Mouse (Mus musculus) Muller cell, postnatal 12 days (primary cell): ENCODE results near the gene Kat6b.
A peak's percentile ranks its signal among the peaks of the same experiment; 100 is the strongest.
"Not testable (repeated sequence)": the region's sequence is repeated elsewhere in the genome, so short reads cannot be mapped to it uniquely, and the experiment has no call there.

Source experiments
- DNase-seq: peaks from one replicate; pipeline ENCODE4 v3.0.0-alpha.2; 2015; ENCODE audit errors: inconsistent ontology term

Kat6b gene

DNA sequence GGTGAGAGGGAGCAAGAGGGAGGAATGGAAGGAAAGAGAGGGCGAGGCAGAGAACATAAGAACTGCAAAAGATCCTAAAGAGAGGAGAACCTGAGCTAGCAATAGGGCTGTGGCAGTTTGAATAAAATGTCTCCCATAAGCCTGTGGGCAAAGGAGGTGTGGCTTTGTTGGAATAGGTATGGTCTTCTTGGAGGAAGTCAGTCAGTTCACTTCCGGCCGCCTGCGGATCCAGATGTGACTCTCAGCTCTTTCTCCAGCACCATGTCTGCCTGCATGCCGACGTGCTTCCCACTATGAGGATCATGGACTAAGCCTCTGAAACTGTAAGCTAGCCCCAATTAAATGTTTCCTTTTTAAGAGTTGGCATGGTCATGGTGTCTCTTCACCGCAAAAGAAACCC, at the start of gene Kat6b:
Kat6b (plus strand) TSS at position 204 of the 400 bp plus-strand sequence.
- no peak for DNase-seq

DNA sequence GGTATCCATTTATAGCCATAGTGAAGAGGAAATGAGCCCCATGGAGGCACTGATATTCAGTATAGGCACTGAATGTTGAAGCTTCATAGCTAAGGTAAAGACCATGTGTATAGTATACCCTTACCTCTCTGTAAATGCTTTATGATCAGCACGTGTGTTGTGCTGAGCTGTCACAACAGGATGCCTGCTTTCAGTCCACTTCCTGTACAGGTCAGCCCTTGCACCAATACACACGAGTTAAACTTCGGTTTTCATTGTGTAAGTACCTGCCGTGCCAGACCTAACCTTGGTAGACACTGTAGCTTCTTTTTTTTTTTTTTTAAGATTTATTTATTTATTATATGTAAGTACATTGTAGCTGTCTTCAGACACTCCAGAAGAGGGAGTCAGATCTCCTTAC, 47.8 kb upstream of the Kat6b start:
- DNase-seq = no peak

DNA sequence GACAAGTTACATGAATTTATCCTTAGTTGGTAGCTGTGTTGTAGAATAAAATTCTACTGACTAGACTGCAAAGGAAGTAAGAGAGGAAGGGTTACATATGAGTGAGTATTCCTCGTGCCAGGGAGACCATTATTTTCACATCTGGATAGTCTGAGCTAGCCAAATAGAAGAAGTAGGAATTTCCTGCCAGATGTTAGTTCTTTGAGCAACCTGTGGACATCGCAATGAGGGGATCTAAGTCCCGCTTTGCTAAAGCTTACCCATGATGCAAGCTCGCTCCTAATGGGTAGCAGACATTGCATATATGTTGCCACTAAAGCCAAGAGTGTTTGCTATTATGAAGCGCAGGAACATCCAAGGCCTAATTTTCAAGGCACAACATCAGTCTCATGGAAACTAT, 47.2 kb upstream of the Kat6b start:
- DNase-seq = no peak

DNA sequence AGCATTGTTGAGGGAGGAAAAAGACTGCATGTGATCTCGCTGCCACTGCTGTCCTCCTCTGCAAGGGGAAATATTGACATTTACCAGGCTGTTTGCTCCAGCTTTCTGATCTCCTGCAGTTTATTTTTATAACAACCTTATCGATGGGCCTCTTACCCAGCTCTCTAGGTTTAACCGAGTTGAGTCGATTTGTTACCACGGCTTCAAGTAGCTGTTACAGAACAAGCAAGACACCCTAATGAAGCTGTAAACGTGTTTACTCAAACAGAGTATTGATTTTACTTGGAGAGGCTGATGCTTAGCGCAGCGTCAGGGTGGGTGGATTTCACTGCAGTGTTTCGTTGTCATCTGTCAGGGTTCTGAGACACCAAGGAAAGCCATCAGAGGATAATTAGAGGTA, 46.5 kb upstream of the Kat6b start:
- no peak for DNase-seq

DNA sequence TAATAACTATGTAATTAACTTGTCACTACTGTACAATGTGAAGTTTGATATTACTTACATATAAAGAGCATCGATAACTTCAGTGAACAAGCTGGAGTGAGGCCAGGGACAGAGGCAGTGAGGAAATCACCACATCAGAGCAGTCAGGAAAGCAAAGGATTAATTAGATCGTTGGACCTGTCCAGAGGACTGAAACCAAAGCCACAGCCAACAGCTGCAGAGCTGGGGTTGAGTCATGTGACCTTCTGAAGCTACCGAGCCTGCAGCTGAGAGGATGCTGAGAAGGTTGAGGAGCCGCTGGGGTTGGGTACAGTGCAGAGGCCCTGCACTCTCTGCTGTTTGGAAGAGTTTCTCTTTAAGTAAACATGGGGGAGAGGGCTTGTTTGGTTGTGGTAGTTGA, 41.4 kb upstream of the Kat6b start:
- DNase-seq = peak; percentile 4

DNA sequence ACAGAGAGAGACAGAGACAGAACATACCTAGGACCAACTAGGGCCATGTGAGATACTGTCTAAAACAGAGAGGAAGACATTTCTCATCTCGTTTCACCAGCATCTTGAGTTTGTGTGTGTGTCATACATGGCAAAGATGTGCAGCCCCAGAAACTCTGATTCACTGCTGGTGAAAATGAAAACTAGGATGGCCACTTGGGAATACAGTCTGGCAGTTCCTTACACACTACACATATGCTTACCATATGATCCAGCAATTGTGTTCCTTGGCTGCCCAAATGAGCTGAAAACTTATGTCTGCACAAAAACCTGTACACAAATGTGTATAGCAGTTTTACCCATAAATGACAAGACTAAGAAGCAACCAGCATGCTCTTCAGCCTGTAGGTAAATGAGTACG, 40.7 kb upstream of the Kat6b start:
- DNase-seq = no peak

DNA sequence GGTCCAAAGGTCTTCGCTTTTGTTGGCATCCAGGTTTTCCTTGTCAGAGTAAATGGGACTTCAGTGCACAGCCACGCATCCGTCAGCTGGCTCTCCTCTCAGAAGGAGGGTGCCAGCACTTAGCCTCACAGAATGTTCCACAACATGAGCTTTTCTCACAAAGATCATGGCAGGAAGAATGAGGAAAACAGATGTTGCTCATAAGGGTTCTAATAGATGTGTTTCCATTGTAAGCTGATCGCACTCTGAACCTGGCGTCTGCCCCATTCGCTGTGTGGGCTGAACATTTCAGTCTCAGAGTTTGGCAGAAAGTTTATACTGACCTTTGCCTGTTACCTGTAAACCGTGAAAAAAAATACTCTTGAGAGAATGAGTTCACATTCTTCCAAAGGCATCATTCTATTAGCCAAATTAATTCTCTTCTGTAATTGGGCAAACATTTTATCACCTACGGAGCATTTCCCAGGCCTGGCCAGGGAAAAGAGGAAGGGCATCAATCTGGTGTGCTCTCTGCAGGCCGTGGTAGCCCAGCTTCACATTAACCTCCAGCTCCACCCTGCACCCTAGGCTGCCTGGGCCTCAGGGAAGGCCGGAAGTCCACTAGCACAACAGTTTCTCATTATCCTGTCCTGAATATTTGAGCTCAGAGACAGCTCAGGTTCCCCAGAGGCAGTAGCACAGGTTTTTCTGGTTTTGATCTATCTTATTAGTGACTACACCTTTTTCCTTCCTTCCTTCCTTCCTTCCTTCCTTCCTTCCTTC, 39.3 kb upstream of the Kat6b start:
- no peak for DNase-seq

DNA sequence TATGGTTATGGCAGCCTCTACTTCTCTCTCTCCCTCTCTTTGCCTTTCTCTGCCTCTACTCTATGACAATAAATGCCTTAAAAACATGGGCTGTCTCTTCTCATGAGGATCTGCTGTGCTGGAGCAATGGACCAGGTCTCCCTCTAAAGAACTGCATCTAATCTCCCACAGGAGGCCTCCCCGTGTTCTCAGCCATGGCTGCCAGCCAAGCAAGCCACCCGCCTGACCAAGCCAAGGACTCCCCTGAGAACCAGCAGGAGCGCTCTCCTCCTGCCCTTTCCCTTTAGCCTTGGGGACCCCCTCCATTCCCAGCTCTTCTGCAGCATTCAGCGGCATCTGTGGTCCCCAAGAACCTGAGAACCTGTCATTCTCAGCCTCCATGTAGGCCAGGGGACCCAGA, 28.7 kb upstream of the Kat6b start:
- DNase-seq = no peak

DNA sequence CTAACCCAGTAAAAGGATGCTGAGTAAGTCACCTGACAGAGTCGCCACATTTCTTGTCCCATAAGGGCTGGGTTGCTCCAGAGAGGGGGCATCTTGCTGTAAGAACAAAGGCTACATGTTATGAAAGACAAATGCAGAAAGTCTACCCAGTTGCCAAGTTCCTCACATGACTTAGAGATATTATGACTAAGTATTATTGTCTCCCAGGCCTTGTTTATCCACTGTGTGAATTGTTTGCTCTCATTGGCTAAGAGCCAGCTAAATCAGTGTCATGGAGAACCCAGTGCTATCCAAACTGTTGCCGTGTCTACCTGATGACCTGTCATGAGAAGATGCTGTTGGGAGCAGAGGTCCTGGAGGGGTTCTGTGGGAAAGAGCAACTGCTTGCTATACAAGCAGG, 27.3 kb upstream of the Kat6b start:
- no peak for DNase-seq

DNA sequence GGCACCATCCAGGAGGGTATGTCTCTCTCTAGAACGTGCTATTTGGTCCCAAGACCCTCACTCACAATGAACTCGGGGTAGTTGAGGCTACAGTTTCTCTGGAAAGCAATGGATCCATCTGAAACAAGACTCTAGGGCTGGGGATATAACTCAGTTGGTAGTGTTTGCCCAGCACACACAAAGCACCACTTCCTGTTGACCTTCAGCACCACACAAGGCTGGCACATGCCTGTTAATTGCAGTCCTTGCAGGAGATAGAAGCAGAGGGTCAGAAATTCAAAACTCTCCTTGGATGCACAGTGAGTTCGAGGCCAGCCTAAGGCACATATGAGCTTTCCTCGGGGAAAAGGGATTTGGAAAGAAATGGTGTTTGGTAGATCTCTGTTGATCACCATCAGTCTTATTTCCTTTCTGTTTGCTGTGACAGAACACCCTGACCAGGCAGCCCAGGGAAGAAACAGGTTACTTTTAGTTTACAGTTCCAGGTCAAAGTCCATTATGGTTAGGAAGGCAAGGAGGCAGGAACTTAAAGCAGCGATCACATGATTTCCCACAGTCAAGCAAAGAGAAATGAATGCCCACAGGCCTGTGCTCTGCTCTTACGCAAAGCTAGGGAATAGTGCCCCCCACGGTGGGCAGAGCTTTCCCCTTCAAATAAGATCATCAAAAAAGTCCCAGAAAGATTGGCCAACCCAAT, 25.4 kb upstream of the Kat6b start:
- DNase-seq = no peak

DNA sequence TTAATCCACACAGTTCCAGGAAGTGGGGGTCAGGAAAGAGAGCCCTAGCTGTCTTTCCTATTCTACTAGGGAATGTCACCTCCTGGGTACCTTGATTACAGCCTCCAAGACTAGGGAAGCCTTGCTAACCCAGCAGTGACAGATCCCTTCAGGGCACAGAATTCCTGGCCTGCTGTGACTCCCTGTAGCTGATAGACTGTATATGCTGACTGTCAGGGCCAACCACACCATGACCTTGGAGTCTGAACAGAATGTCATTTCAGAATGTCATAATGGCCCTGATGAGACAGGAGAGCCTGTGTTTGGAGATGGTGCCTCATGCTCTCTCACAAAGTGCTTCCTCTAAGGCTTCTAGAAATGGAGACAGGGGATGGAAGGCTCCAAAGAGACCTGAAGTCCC, 24.7 kb upstream of the Kat6b start:
- no peak for DNase-seq

DNA sequence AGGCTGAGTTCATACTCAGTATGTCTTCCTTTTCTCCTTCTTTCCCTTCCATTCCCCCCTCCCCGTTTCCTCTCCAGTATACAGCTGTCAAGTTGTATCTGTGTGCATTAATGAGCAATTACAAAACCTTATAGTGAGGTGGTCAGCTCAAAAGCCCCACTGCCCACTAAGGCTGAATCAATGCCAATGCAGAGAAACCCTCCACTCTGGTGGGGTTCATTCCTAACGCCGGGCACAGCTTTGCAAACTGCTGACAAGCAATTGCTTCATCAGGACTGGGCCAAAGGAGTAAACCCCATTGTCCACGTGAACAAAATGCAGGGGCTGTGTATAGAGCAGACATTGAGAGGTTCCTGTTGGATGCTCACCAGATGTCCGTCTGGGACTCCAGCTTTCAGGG, 23.4 kb upstream of the Kat6b start:
- peak; percentile 2 for DNase-seq

DNA sequence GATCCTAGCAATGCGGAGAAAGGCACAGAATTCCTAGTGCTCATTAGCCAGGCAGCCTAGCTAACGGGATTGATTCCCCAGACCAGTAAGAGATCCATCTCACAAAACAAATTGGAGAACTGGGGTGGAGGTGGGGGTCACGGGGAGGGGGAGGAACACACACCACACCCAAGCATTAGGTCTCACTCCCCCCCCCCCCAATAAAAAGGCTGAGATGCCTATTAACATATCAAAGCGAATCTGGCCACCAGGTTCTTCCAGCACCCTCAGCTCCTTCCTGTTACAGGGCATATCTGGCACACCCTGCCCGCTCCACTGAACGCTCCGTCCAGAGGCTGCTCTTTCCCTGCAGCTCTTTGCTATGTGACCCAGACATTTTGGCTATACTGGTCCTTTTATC, 22.5 kb upstream of the Kat6b start:
- no peak for DNase-seq

DNA sequence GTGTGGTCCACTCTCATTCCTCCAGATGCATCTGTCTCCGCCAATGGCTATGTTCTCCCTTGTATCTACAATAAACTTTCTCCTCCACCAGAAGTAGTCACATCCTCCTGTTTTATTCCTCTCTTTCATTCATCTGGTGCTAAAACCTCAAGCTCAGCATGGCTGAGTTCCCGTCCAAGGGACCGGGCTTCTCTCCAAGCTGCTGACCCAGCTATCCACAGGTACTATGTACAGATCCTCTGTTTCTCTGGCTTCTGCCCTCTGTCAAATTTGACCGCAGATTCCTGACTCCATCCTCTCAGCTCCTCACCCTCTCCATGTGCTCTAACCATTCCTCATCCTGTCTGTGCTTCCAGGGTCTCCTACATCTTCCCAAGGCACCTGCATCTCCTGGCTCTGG, 22.1 kb upstream of the Kat6b start:
- DNase-seq = peak; percentile 3

DNA sequence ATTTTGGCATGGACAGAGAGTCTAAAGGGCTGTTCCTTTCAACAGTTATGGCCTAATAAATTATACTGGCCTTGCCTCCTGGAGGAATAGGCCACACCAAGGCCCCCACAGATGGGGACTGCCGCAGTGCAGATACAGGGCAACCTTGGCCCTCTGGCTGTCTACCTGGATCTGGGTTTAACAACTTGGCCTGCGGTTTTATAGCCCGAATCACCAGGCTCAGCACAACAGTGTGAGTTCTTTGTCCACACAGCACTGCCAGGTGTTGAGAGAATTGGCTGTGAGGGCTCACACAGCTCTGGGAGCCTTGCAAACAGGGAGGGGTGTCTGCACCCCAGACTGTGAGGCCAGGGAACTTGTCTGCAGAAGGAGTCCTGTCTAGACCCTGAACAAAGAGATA, 18.8 kb upstream of the Kat6b start:
- DNase-seq = no peak

DNA sequence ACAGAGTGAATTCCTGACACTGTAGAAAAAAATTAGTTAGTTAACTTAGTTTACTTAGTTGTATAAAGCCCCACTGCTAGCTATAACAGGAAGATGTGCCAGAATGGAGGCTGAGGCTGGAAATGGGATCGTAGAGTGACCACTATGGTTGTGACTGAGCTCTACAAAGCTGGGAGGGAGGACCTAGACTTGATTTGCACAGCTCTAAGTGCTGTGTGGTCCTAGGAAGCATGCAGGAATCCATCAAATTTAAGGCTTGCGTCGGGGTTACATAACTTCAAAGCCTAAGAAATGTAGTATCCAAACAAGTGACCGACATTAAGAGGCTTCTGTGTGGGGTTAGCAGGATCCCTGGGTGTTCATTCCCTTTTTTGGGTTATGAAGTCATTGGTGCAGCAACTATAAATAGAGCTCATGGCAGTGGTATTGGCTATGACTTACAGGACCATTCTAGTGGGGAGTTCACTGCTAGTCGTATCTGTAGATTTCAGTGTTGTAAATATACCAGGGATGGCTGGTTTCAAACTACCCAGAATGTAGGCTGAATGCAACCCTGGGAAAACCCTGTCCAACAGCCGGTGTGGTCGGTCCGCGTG, 18.0 kb upstream of the Kat6b start:
- DNase-seq = no peak

DNA sequence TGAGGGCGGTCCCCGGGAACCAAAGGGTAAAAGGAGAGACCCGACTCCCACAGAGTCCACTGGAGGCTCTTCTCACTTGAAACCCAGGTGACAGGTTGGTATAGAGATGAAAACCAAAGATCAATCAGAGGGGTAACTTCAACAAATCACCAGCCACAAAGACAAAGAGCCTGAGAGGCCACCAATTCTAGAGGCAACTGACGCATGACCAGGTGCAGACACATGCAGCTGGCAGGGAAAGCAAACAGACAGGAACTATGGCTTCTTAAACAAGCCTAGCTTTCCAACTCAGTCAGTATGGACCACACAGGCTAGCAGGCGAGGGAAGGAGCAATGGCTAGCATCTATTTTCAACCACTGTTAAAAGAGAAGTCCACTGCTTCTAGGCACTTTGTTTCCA, 10.8 kb upstream of the Kat6b start:
- no peak for DNase-seq

DNA sequence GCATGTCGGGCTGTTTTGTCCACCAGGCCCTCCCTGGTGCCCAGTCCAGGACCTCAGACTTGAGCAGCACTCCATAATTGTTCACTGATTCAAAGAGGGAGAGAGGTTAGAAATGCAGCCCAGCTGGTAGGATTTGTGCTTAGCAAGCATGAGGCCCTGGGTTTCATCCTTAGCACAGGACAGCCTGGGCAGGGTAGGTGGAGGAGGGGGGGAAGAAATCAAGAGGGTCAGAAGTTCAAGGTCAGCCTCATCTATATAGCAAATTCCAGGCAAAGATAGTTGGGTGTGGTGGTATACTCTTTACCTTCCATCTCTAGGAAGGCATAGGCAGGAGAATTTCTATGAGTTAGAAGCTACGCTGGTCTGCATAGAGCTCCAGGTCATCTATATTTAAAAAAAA, 9.3 kb upstream of the Kat6b start:
- DNase-seq = no peak

DNA sequence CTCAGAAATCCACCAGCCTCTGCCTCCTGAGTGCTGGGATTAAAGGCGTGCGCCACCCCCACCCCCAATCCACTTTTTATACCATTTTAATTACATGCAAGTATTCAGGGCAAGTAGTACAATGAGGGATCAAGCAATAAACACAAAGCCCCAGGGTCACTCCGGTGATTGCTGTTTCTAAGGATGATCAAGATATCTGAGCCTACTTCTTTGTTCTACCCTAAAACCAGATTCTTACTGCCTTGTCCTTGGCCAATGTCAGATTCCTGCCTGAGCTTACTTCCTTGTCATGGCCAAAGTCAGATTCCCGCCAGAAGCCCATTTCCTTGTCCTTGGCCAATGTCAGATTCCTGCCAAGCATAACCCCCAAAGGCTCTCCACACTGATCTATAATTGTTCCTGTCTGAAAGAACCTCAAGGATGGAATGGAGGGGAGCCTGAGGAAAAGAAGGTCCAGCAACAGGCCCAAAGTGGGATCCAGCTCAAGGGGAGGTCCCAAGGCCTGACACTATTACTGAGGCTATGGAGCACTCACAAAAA, 6.6 kb upstream of the Kat6b start:
- DNase-seq = not testable (repeated sequence)

DNA sequence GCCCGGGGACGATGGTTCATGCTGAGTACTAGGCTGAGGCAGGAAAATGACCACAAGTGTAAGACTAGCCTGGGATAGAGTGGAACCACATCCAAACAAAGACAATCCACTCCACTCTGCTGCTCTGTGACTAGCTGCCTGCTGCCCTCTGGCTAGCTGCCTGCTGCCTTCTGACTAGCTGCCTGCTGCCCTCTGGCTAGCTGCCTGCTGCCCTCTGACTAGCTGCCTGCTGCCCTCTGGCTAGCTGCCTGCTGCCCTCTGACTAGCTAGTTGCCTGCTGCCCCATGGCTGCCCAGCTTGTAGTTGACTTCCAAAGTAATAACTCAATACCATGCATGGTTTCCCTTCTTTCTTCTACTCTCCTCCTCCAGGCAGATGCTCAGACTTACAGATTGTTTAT, 4.1 kb upstream of the Kat6b start:
- no peak for DNase-seq

DNA sequence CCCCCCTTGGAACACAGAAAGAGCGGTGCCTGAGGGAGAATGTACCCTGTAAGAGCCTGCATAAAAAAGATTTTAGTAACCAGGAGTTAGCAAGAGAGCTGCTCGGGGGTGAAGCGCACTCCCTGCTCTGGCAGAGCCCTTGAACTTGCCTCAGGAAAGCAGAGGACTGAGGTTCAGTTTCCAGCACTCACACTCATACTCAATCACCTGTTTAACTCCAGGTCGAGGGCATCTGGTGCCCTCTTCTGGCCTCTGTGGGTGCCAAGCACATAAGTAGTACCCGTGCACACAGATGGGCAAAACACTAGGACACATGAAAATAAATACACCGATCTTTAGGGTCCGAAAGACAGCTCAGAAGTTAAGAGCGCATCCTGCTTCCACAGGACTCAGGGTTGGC, 1.7 kb upstream of the Kat6b start:
- DNase-seq = no peak

DNA sequence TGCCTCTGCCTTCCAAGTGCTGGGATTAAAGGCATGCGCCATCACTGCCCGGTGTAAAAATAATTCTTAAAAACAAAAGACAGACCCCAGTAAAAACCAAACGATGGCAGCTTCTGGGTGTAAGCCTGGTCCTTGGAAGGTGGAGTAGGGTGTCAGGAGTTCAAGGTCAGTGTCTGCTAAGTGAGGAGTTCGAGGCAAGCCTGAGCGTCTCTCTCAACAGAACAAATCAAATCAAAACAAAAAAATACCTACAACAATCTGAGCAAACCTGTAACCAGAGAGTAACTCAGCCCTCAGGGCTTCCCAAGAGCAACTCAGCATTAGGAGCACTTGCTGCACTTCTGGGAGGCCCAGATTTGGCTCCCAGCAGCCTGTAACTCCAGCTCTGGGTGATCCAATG, 1.0 kb upstream of the Kat6b start:
- no peak for DNase-seq

DNA sequence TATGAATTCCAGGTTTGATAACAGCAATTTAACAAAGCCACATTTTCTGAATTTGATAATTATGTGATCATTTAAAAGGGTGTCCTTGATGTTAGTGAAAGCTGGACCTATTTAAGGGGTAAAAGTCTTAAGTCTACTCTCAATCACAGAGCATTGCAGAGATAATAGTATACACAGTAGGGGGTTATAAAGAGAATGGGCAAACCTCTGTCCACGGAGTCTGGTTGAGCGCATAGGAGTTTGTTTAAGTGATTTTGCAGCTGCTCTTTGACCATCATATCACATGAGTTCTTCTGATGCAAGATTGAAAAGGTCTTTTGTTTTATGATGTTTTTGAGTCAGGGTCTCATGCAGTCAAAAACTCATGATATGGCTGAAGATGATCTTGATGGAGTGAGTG, 3.0 kb downstream of the Kat6b start:
- DNase-seq = no peak
